Mouse (Mus musculus): ENCODE results near the gene Tmem120b.

Tmem120b gene

DNA sequence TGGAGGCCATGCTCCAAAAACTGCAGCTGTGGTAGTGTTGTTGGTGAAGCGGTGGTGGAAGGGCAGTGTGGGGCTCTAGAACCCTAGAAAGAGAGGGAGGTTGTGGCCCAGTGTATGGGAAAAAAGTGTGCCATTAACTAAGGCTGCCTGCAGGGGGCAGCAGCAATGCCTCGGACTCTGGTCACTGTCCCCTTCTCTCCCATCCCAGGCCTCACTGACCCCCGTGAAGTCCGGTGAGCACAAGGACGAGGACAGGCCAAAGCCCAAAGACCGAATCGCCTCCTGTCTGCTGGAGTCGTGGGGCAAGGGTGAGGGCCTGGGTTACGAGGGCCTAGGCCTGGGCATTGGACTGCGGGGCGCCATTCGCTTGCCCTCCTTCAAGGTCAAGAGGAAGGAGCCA, 88.5 kb downstream of the Tmem120b start:
- DNase-seq (ENCODE audit: inconsistent ontology term): no peak

DNA sequence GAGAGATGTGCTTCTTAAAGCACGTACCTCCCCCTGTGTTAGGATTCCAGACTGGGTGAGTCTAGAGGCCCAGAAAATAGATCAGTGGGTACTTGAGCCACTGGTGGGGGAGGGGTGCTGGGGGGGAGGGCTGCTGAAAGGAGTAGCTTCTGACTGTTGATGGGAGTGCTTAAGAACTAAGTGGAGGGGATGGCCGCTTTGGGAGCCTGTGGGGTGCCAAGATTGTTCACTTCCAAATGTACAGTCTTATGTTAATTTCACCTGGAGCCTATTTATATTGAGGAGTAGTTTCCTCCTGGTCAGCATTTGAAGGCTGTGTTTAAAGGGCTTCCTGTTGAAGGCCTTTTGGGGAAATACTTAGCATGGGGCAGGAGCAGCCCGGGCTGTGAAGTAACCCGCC, 89.8 kb downstream of the Tmem120b start:
- no peak for DNase-seq (ENCODE audit: inconsistent ontology term)

DNA sequence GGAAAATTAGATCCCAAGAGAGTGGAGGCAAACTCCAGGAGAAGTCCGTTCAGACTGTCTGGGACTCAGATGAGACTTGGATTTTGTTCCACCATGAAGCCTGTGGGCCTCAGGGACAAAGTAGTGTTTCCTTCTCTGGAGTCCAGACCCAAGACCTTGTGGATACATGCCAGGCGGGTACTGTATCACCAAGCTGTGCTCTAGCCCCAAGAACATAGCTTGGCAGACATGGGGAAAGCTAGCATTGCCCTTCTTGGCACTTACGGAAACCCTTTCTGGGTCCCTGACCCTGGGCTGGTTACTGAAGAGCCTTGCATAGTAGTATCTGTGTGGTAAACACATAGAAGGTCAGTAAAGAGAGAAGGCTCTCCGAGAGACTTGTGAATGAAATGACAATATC, 91.2 kb downstream of the Tmem120b start:
- DNase-seq (ENCODE audit: inconsistent ontology term): no peak

DNA sequence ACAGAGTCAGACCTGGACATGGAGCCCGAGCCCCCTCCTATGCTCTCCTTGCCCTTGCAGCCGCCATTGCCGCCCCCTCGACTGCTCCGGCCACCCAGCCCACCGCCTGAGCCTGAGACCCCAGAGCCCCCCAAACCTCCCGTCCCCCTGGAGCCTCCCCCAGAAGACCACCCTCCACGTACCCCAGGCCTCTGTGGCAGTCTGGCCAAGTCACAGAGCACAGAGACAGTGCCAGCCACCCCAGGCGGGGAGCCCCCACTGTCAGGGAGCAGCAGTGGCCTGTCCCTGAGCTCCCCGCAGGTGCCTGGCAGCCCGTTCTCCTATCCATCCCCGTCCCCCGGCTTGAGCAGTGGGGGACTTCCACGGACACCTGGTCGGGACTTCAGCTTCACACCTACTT, 91.7 kb downstream of the Tmem120b start:
- DNase-seq (ENCODE audit: inconsistent ontology term): no peak

DNA sequence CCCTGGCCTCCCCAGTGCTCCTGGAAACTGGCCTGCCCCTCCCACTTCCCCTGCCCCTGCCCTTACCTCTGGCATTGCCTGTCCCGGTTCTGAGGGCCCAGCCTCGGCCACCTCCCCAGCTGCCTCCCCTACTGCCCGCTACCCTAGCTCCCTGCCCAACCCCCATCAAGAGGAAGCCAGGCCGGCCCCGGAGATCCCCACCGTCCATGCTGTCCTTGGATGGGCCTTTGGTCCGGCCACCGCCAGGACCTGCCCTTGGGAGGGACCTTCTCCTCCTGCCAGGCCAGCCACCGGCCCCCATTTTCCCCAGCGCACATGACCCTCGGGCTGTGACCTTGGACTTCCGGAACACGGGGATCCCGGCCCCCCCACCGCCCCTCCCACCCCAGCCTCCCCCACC, 92.1 kb downstream of the Tmem120b start:
- no peak for DNase-seq (ENCODE audit: inconsistent ontology term)

DNA sequence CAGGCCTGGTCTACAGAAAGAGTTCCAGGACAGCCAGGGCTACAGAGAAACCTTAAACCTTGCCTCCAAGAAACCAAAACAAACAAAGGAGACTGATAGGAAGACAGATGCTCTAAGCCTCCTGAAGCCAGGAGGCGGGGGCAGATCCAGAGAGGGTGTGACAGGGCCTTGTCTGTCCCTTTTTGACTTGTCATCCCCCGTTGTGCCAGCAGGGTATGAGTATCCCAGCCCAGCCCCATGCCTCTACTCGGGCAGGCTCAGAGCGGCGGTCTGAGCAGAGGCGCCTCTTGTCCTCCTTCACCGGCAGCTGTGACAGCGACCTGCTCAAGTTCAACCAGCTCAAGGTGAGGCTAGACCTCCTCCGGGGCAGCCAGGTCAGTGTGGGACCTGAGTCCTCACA, 94.7 kb downstream of the Tmem120b start:
- no peak for DNase-seq (ENCODE audit: inconsistent ontology term)

DNA sequence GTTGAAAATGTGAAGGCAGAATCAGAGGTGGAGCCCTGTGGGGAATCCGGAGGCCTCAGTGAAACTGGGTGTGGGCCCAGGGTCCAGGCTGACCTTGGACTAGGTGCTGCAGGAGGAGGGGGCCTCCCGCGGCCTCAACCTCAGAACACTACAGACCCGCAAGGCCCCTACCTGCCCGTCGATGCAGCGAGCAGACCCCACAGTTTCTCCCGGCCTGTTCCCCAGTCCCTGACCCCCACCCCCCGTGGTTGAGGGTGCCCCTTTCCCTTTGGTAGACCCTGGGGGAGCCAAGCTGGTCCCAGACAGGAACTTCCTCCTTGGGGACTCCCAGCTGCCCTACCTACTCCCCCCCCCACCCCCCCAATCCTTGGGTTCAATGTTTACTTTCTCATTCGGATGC, 98.2 kb downstream of the Tmem120b start:
- DNase-seq (ENCODE audit: inconsistent ontology term): no peak
